Mouse (Mus musculus): ENCODE measurements around the gene Ino80b. TPM values are rescaled to one million over a fixed set of nuclear protein-coding genes. Genes with fewer than 3 reads are reported as not detected.

Ino80b gene
- total and polyA plus RNA-seq, 3 experiments: 14.9 to 30.4 (median 26.1) TPM

DNA sequence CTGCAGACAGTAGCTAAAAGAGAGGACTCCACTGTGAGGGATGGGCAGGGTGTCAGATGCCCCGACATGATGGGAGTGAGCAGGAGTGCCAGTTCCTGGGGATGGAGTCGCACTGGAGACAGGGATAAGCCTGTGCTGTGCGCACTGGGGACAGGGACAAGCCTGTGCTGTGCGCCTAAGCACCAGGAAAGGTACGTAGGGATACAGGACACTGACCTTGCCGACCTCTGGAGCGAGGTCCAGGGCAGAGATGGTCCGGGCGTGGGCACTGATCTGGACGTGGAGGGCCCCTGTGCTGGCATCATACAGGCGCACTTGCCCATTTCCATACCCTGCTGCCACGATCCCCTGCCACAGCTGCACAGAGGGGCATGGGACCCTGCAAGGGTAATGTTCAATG is 27.8 kb upstream of the Ino80b start:
- TF ChIP-seq UBTF (IDR thresholded peaks at IDR 0.05; ENCODE audit: low read depth, low read length): no peak
- TF ChIP-seq ZNF384 (IDR thresholded peaks at IDR 0.05; ENCODE audit: low read depth, low read length): no peak
- TF ChIP-seq PAX5 (IDR thresholded peaks at IDR 0.05; ENCODE audit: low read length): no peak
- TF ChIP-seq NRF1 (IDR thresholded peaks at IDR 0.05; ENCODE audit: low read depth, low read length): no peak
- TF ChIP-seq USF1 (IDR thresholded peaks at IDR 0.05; ENCODE audit: low read depth, low read length): no peak
- no peak for TF ChIP-seq SMC3 (IDR thresholded peaks at IDR 0.05; ENCODE audit: low read depth, low read length)
- TF ChIP-seq ZC3H11A (IDR thresholded peaks at IDR 0.05; ENCODE audit: low read depth, low read length): no peak
- no peak for TF ChIP-seq MEF2A (IDR thresholded peaks at IDR 0.05; ENCODE audit: borderline replicate concordance, low read depth, low read length)
- TF ChIP-seq RCOR1 (conservative IDR thresholded peaks at IDR 0.05; ENCODE audit: low read depth, low read length): no peak
- no peak for TF ChIP-seq NELFE (IDR thresholded peaks at IDR 0.05; ENCODE audit: low read depth, low read length)
- no peak overlapping the region for H3K9ac ChIP-seq (ENCODE audit: insufficient read depth, low read depth)
- H3K4me3 ChIP-seq (replicated peaks in 1 of 3; ENCODE audit: low read depth in 2 of 3, low read length in 2 of 3, poor library complexity in 1 of 3): no peak overlapping the region
- no peak overlapping the region for H3K27ac ChIP-seq (ENCODE audit: insufficient read depth, low read depth)
- peaks cover 15 to 29% of the 10 kb centered on the region in 2 experiments for H3K4me1 ChIP-seq (ENCODE audit: control insufficient read depth in 1 of 2, insufficient read depth in 2 of 2)
- no peak overlapping the region for H3K4me2 ChIP-seq (ENCODE audit: insufficient read depth, low read depth, poor library complexity, severe bottlenecking)
- no peak for DNase-seq (ENCODE audit: extremely low read depth)
- in situ Hi-C loops (cut with MboI; ENCODE audit: low pct_ligation_motif_present, low pct_unique_long_range_greater_than_20kb, low sequenced_read_pairs): no loop called here
- H3K27me3 ChIP-seq (replicated peaks): no peaks in the 10 kb centered on the region
- dilution Hi-C loops (cut with MboI; ENCODE audit: extremely low pct_ligation_motif_present, extremely low pct_unique_long_range_greater_than_20kb, low sequenced_read_pairs): no loop called here
- H3K36me3 ChIP-seq (replicated peaks in 1 of 2; ENCODE audit: control insufficient read depth in 1 of 2, insufficient read depth in 1 of 2, low read length in 1 of 2): peaks cover 12 to 24% of the 10 kb centered on the region in 2 experiments
- no peaks in the 10 kb centered on the region for H3K79me2 ChIP-seq (replicated peaks; ENCODE audit: control insufficient read depth, extremely low read depth, insufficient read depth, poor library complexity, severe bottlenecking)
- no peaks in the 10 kb centered on the region for H3K9me3 ChIP-seq (replicated peaks; ENCODE audit: low read length)

DNA sequence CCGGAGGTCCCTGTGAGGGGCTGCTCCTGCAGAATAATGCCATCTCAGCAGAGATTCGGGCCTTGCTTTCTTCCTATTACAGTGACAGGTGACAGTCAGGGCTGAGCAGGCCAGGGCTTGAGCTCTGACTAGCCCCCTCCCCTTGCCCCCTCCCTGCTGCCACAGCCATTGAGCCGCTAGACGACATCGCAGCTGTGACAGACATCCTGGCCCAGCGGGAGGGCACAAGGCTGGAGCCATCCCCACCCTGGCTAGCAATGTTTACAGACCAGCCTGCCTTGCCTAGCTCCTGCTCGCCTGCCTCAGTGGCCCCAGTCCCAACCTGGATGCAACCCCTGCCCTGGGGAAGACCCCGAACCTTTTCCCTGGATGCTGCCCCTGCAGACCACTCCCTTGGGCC is 26.5 kb upstream of the Ino80b start:
- Histone ChIP-seq H3K4me2 (ENCODE audit: insufficient read depth, low read depth, poor library complexity, severe bottlenecking) (no peak overlapping the region), H3K79me2 (replicated peaks; ENCODE audit: control insufficient read depth, extremely low read depth, insufficient read depth, poor library complexity, severe bottlenecking) (no peaks in the 10 kb centered on the region), H3K27me3 (replicated peaks) (no peaks in the 10 kb centered on the region), H3K4me1 (ENCODE audit: control insufficient read depth in 1 of 2, insufficient read depth in 2 of 2) (peaks cover 15 to 37% of the 10 kb centered on the region in 2 experiments), H3K9me3 (replicated peaks; ENCODE audit: low read length) (no peaks in the 10 kb centered on the region), H3K9ac (ENCODE audit: insufficient read depth, low read depth) (no peak overlapping the region), H3K36me3 (replicated peaks in 1 of 2; ENCODE audit: control insufficient read depth in 1 of 2, insufficient read depth in 1 of 2, low read length in 1 of 2) (peaks cover 12 to 24% of the 10 kb centered on the region in 2 experiments), H3K27ac (ENCODE audit: insufficient read depth, low read depth) (no peak overlapping the region), H3K4me3 (replicated peaks in 1 of 3; ENCODE audit: low read depth in 2 of 3, low read length in 2 of 3, poor library complexity in 1 of 3) (no peak overlapping the region)
- DNase-seq (ENCODE audit: extremely low read depth): no peak
- TF ChIP-seq MYC (IDR thresholded peaks at IDR 0.05; ENCODE audit: low read depth, low read length): no peak
- TF ChIP-seq NELFE (IDR thresholded peaks at IDR 0.05; ENCODE audit: low read depth, low read length): no peak
- no peak for TF ChIP-seq JUN (IDR thresholded peaks at IDR 0.05; ENCODE audit: insufficient read depth, low read depth, low read length)
- no peak for TF ChIP-seq RCOR1 (conservative IDR thresholded peaks at IDR 0.05; ENCODE audit: low read depth, low read length)
- no peak for TF ChIP-seq MAX (IDR thresholded peaks at IDR 0.05; ENCODE audit: low read length)
- TF ChIP-seq USF1 (IDR thresholded peaks at IDR 0.05; ENCODE audit: low read depth, low read length): no peak
- no peak for TF ChIP-seq MXI1 (IDR thresholded peaks at IDR 0.05; ENCODE audit: low read depth, low read length)
- TF ChIP-seq E2F4 (IDR thresholded peaks at IDR 0.05; ENCODE audit: insufficient replicate concordance, low read depth, low read length): no peak
- in situ Hi-C loops (cut with MboI; ENCODE audit: low pct_ligation_motif_present, low pct_unique_long_range_greater_than_20kb, low sequenced_read_pairs): no loop called here
- dilution Hi-C loops (cut with MboI; ENCODE audit: extremely low pct_ligation_motif_present, extremely low pct_unique_long_range_greater_than_20kb, low sequenced_read_pairs): no loop called here

Measured in CH12.LX (cell line).